Mouse (Mus musculus) thymus, adult 2 months (tissue): Measurements from ENCODE around the gene Otud1.

Experiments used
- CTCF ChIP-seq: fragments of 200-500 bp; IDR thresholded peaks from 2 replicates; pipeline ENCODE4 v1.5.1; 2012; ENCODE audit warnings: mild to moderate bottlenecking, control low read depth, low read length, moderate library complexity, borderline replicate concordance; ENCODE audit not compliant: control insufficient read depth, poor library complexity, insufficient read depth; ENCODE audit errors: extremely low read depth
- POLR2A ChIP-seq: fragments of 200-500 bp; IDR thresholded peaks from 2 replicates; pipeline ENCODE4 v1.6.1; 2012; ENCODE audit warnings: mild to moderate bottlenecking, low read length, control low read depth, moderate library complexity; ENCODE audit not compliant: control insufficient read depth, poor library complexity, insufficient read depth; ENCODE audit errors: extremely low read depth

GRCm38 (mm10) chr2:19690094-19690493 lies 32.5 kb downstream of the Otud1 start:
- TF ChIP-seq CTCF (no peak), POLR2A (no peak)
